13 mouse cellular contexts compared by ENCODE assay signal in genomic region chr11:113600526-113601245, GRCm38 (mm10). TPM values are rescaled to one million over a fixed set of nuclear protein-coding genes. Genes with fewer than 3 reads are reported as not detected.
DNase-seq lines count a peak whose midpoint lies in the region; ATAC-seq and TF ChIP-seq lines count a peak whose summit lies in the region.
"Had no signal": no experiment of that assay in that cellular context is flagged by ENCODE, and none has a peak within 500 bp of the region (broad histone marks: within the 10 kb centered on the region; RNA-seq: fewer than 3 reads in every experiment).

No protein-coding gene starts in this region.

- H3K9ac ChIP-seq in neural tube, embryonic 11.5 days (ENCODE audit: low read length): no peak overlapping the region
- H3K9ac ChIP-seq in neural tube, embryonic 15.5 days (replicated peaks): no peak overlapping the region
- no peak overlapping the region for H3K9ac ChIP-seq in forebrain, embryonic 11.5 days (ENCODE audit: low read length)
- H3K9ac ChIP-seq in hindbrain, postnatal 0 days (replicated peaks; ENCODE audit: low read length): no peak overlapping the region
- H3K9ac ChIP-seq in neural tube, embryonic 13.5 days: no peak overlapping the region
- H3K9ac ChIP-seq: heart, embryonic 13.5 days; lung, embryonic 14.5 days had no signal

- peak; percentile 32 for DNase-seq in neural tube, embryonic 11.5 days (ENCODE audit: low spot score)
- peak; percentile 49 for DNase-seq in forebrain, embryonic 11.5 days (ENCODE audit: low spot score)
- peak; percentile 84 for DNase-seq in hindbrain, postnatal 0 days (ENCODE audit: low spot score)
- no peak for DNase-seq in right cerebral cortex, postnatal 4 days
- DNase-seq in embryo, embryonic 11 days: no peak
- DNase-seq in adrenal gland, postnatal 14 days: no peak
- DNase-seq: adrenal gland, postnatal 10 days; lung, embryonic 14.5 days had no signal

- no peak for TF ChIP-seq CTCF in hindbrain, postnatal 0 days (IDR thresholded peaks at IDR 0.05; ENCODE audit: low read depth)

- no peaks in the 10 kb centered on the region for H3K36me3 ChIP-seq in neural tube, embryonic 11.5 days (ENCODE audit: control insufficient read depth, insufficient read depth, low read length)
- H3K36me3 ChIP-seq in neural tube, embryonic 15.5 days: no peaks in the 10 kb centered on the region
- no peaks in the 10 kb centered on the region for H3K36me3 ChIP-seq in forebrain, embryonic 11.5 days (ENCODE audit: control insufficient read depth, insufficient read depth, low read length)
- H3K36me3 ChIP-seq in hindbrain, postnatal 0 days (ENCODE audit: insufficient read depth, low read length): no peaks in the 10 kb centered on the region
- no peaks in the 10 kb centered on the region for H3K36me3 ChIP-seq in neural tube, embryonic 13.5 days
- H3K36me3 ChIP-seq: heart, embryonic 13.5 days had no signal

- WGBS in neural tube, embryonic 11.5 days: 79% methylated on average over 18 of the region's 18 CpGs
- 72% methylated on average over 18 of the region's 18 CpGs for WGBS in neural tube, embryonic 15.5 days
- 87% methylated on average over 18 of the region's 18 CpGs for WGBS in forebrain, embryonic 11.5 days
- WGBS in hindbrain, postnatal 0 days: 62% methylated on average over 18 of the region's 18 CpGs
- 68% methylated on average over 18 of the region's 18 CpGs for WGBS in neural tube, embryonic 13.5 days

- H3K4me3 ChIP-seq in neural tube, embryonic 11.5 days (ENCODE audit: low read depth, low read length): no peak overlapping the region
- H3K4me3 ChIP-seq in neural tube, embryonic 15.5 days (replicated peaks): no peak overlapping the region
- H3K4me3 ChIP-seq in forebrain, embryonic 11.5 days (ENCODE audit: low read depth, low read length): no peak overlapping the region
- no peak overlapping the region for H3K4me3 ChIP-seq in hindbrain, postnatal 0 days (ENCODE audit: low read length)
- no peak overlapping the region for H3K4me3 ChIP-seq in neural tube, embryonic 13.5 days
- H3K4me3 ChIP-seq: heart, embryonic 13.5 days had no signal

- no peak overlapping the region for H3K4me2 ChIP-seq in neural tube, embryonic 11.5 days (ENCODE audit: low read depth)
- no peak overlapping the region for H3K4me2 ChIP-seq in neural tube, embryonic 15.5 days
- no peak overlapping the region for H3K4me2 ChIP-seq in forebrain, embryonic 11.5 days (ENCODE audit: low read depth, low read length, severe bottlenecking)
- H3K4me2 ChIP-seq in hindbrain, postnatal 0 days (ENCODE audit: low read depth, low read length): no peak overlapping the region
- H3K4me2 ChIP-seq in neural tube, embryonic 13.5 days: no peak overlapping the region
- H3K4me2 ChIP-seq: heart, embryonic 13.5 days; lung, embryonic 14.5 days had no signal

- H3K4me1 ChIP-seq in neural tube, embryonic 11.5 days (ENCODE audit: control insufficient read depth, insufficient read depth, low read length): no peaks in the 10 kb centered on the region
- H3K4me1 ChIP-seq in neural tube, embryonic 15.5 days: peaks cover 3% of the 10 kb centered on the region
- H3K4me1 ChIP-seq in forebrain, embryonic 11.5 days (replicated peaks; ENCODE audit: control insufficient read depth, insufficient read depth, low read length): peaks cover 11% of the 10 kb centered on the region
- no peaks in the 10 kb centered on the region for H3K4me1 ChIP-seq in hindbrain, postnatal 0 days (ENCODE audit: insufficient read depth, low read length)
- H3K4me1 ChIP-seq in neural tube, embryonic 13.5 days (replicated peaks): peaks cover 24% of the 10 kb centered on the region
- H3K4me1 ChIP-seq: heart, embryonic 13.5 days had no signal

- ATAC-seq in neural tube, embryonic 11.5 days (ENCODE audit: insufficient read depth, low FRiP score, low TSS enrichment): no peak
- ATAC-seq in neural tube, embryonic 15.5 days (ENCODE audit: low FRiP score): no peak
- ATAC-seq in forebrain, embryonic 11.5 days (replicated peaks; ENCODE audit: low FRiP score): no peak; the same call in 1 of the 2 replicates
- peak; percentile 76 for ATAC-seq in hindbrain, postnatal 0 days
- no peak for ATAC-seq in neural tube, embryonic 13.5 days (ENCODE audit: low read depth)

- no peaks in the 10 kb centered on the region for H3K27me3 ChIP-seq in neural tube, embryonic 11.5 days (ENCODE audit: control insufficient read depth, insufficient read depth, low read length)
- H3K27me3 ChIP-seq in neural tube, embryonic 15.5 days (replicated peaks): no peaks in the 10 kb centered on the region
- H3K27me3 ChIP-seq in forebrain, embryonic 11.5 days (ENCODE audit: control insufficient read depth, insufficient read depth, low read length): no peaks in the 10 kb centered on the region
- no peaks in the 10 kb centered on the region for H3K27me3 ChIP-seq in hindbrain, postnatal 0 days (ENCODE audit: insufficient read depth, low read length)
- no peaks in the 10 kb centered on the region for H3K27me3 ChIP-seq in neural tube, embryonic 13.5 days
- H3K27me3 ChIP-seq: heart, embryonic 13.5 days had no signal

- 0 out of 2 replicates have a peak overlapping the region, but pooled peaks have one; percentile 50 for H3K27ac ChIP-seq in neural tube, embryonic 11.5 days (ENCODE audit: low read depth, low read length)
- H3K27ac ChIP-seq in neural tube, embryonic 15.5 days (replicated peaks): no peak overlapping the region
- H3K27ac ChIP-seq in forebrain, embryonic 11.5 days (ENCODE audit: low read depth, low read length): peak overlapping the region; percentile 50
- peak overlapping the region; percentile 65 for H3K27ac ChIP-seq in hindbrain, postnatal 0 days
- H3K27ac ChIP-seq in neural tube, embryonic 13.5 days (replicated peaks): peak overlapping the region; percentile 67
- H3K27ac ChIP-seq: heart, embryonic 13.5 days; kidney, postnatal 0 days had no signal

- H3K9me3 ChIP-seq in neural tube, embryonic 11.5 days (ENCODE audit: control insufficient read depth, low read length): no peaks in the 10 kb centered on the region
- no peaks in the 10 kb centered on the region for H3K9me3 ChIP-seq in neural tube, embryonic 15.5 days (replicated peaks)
- no peaks in the 10 kb centered on the region for H3K9me3 ChIP-seq in forebrain, embryonic 11.5 days (ENCODE audit: control insufficient read depth, low read length)
- no peaks in the 10 kb centered on the region for H3K9me3 ChIP-seq in hindbrain, postnatal 0 days (ENCODE audit: low read length)
- no peaks in the 10 kb centered on the region for H3K9me3 ChIP-seq in neural tube, embryonic 13.5 days

RNA-seq across cellular contexts. Expression of gene Sstr2, which starts 18.5 kb away (rescaled TPM):
- polyA plus RNA-seq in neural tube, embryonic 11.5 days (2014; fragmentation: Nextera tagmentation; extraction: Ambion mirVana): 20.5 and 23.8 TPM in 2 replicates
- 11.6 and 14.0 TPM in 2 replicates for polyA plus RNA-seq in neural tube, embryonic 15.5 days (2015; fragmentation: Nextera tagmentation; extraction: Ambion mirVana)
- 10.5 and 10.7 TPM in 2 replicates for polyA plus RNA-seq in forebrain, embryonic 11.5 days (2014; fragmentation: Nextera tagmentation; extraction: Ambion mirVana)
- total RNA-seq in hindbrain, postnatal 0 days (2014; rRNA removed): 58.9 and 94.0 TPM in 2 replicates
- polyA plus RNA-seq in hindbrain, postnatal 0 days (2015; fragmentation: Nextera tagmentation; extraction: Ambion mirVana): 32.4 and 37.6 TPM in 2 replicates
- 16.4 and 21.4 TPM in 2 replicates for polyA plus RNA-seq in neural tube, embryonic 13.5 days (2015; fragmentation: Nextera tagmentation; extraction: Ambion mirVana)
- total RNA-seq in adrenal gland, postnatal 14 days (2021): 2.4 and 2.6 TPM in 2 replicates
- total RNA-seq: megakaryocyte-erythroid progenitor cell, adult 5-6 weeks had no signal

RNA-seq across cellular contexts. Expression of gene Cog1, which starts 48.3 kb away (rescaled TPM):
- polyA plus RNA-seq in neural tube, embryonic 11.5 days (2014; fragmentation: Nextera tagmentation; extraction: Ambion mirVana): 44.3 and 47.7 TPM in 2 replicates
- polyA plus RNA-seq in neural tube, embryonic 15.5 days (2015; fragmentation: Nextera tagmentation; extraction: Ambion mirVana): 31.1 and 35.1 TPM in 2 replicates
- 36.2 and 39.4 TPM in 2 replicates for polyA plus RNA-seq in forebrain, embryonic 11.5 days (2014; fragmentation: Nextera tagmentation; extraction: Ambion mirVana)
- total RNA-seq in hindbrain, postnatal 0 days (2014; rRNA removed): 59.9 and 63.8 TPM in 2 replicates
- 30.6 and 31.3 TPM in 2 replicates for polyA plus RNA-seq in hindbrain, postnatal 0 days (2015; fragmentation: Nextera tagmentation; extraction: Ambion mirVana)
- 33.9 and 36.8 TPM in 2 replicates for polyA plus RNA-seq in neural tube, embryonic 13.5 days (2015; fragmentation: Nextera tagmentation; extraction: Ambion mirVana)
- total RNA-seq in adrenal gland, postnatal 14 days (2021): 30.8 and 31.9 TPM in 2 replicates

RNA-seq across cellular contexts. Expression of gene Slc39a11, which starts 49.2 kb away (rescaled TPM):
- polyA plus RNA-seq in neural tube, embryonic 11.5 days (2014; fragmentation: Nextera tagmentation; extraction: Ambion mirVana): 20.1 and 20.5 TPM in 2 replicates
- polyA plus RNA-seq in neural tube, embryonic 15.5 days (2015; fragmentation: Nextera tagmentation; extraction: Ambion mirVana): 27.7 and 30.4 TPM in 2 replicates
- 18.4 and 20.6 TPM in 2 replicates for polyA plus RNA-seq in forebrain, embryonic 11.5 days (2014; fragmentation: Nextera tagmentation; extraction: Ambion mirVana)
- total RNA-seq in hindbrain, postnatal 0 days (2014; rRNA removed): 63.3 and 67.9 TPM in 2 replicates
- polyA plus RNA-seq in hindbrain, postnatal 0 days (2015; fragmentation: Nextera tagmentation; extraction: Ambion mirVana): 35.0 and 35.6 TPM in 2 replicates
- 21.0 and 26.8 TPM in 2 replicates for polyA plus RNA-seq in neural tube, embryonic 13.5 days (2015; fragmentation: Nextera tagmentation; extraction: Ambion mirVana)
- 13.7 and 17.5 TPM in 2 replicates for total RNA-seq in adrenal gland, postnatal 14 days (2021)

Comparison
In these comparisons a context has a peak if more than half of its experiments do, and no peak if none do; other contexts are left out.
1. DNase-seq: peak in neural tube, embryonic 11.5 days (single experiment), forebrain, embryonic 11.5 days (single experiment) and hindbrain, postnatal 0 days (single experiment); none in right cerebral cortex, postnatal 4 days (single experiment), embryo, embryonic 11 days (single experiment) and adrenal gland, postnatal 14 days (single experiment).